8 mouse cellular contexts compared by ENCODE assay signal in genomic region chr19:53325578-53326295, GRCm38 (mm10). TPM values are rescaled to one million over a fixed set of nuclear protein-coding genes. Genes with fewer than 3 reads are reported as not detected.
DNase-seq lines count a peak whose midpoint lies in the region; ATAC-seq lines count a peak whose summit lies in the region.

No protein-coding gene starts in this region.

- peak overlapping the region; percentile 68 for H3K9ac ChIP-seq in intestine, embryonic 16.5 days (ENCODE audit: low read depth, low read length)
- peak overlapping the region; percentile 44; the same call in 1 of the 2 replicates for H3K9ac ChIP-seq in limb, embryonic 12.5 days (replicated peaks)
- H3K9ac ChIP-seq in midbrain, embryonic 14.5 days (replicated peaks; ENCODE audit: low read length), result peak overlapping the region; percentile 34
- H3K9ac ChIP-seq in stomach, embryonic 15.5 days, result peak overlapping the region; percentile 1; the same call in 1 of the 2 replicates

- intact Hi-C loops in gastrocnemius, postnatal 36 days (cut with DNase I), result no loop called here

- no peaks in the 10 kb centered on the region for H3K36me3 ChIP-seq in intestine, embryonic 16.5 days (ENCODE audit: control insufficient read depth, insufficient read depth, low read length)
- H3K36me3 ChIP-seq in limb, embryonic 12.5 days, result no peaks in the 10 kb centered on the region
- no peaks in the 10 kb centered on the region for H3K36me3 ChIP-seq in midbrain, embryonic 14.5 days (ENCODE audit: control insufficient read depth, insufficient read depth, low read length)
- no peaks in the 10 kb centered on the region for H3K36me3 ChIP-seq in stomach, embryonic 15.5 days

- H3K4me3 ChIP-seq in intestine, embryonic 16.5 days (ENCODE audit: low read length), result peak overlapping the region; percentile 45
- peak overlapping the region; percentile 29 for H3K4me3 ChIP-seq in limb, embryonic 12.5 days (replicated peaks)
- peak overlapping the region; percentile 14; the same call in 1 of the 2 replicates for H3K4me3 ChIP-seq in midbrain, embryonic 14.5 days (replicated peaks; ENCODE audit: low read depth, low read length)
- H3K4me3 ChIP-seq in stomach, embryonic 15.5 days (replicated peaks), result peak overlapping the region; percentile 39

- peaks cover 29% of the 10 kb centered on the region for H3K4me1 ChIP-seq in intestine, embryonic 16.5 days (ENCODE audit: control insufficient read depth, insufficient read depth, low read length)
- peaks cover 37% of the 10 kb centered on the region for H3K4me1 ChIP-seq in limb, embryonic 12.5 days (replicated peaks)
- peaks cover 22% of the 10 kb centered on the region for H3K4me1 ChIP-seq in midbrain, embryonic 14.5 days (ENCODE audit: control insufficient read depth, insufficient read depth, low read length)
- peaks cover 30% of the 10 kb centered on the region for H3K4me1 ChIP-seq in stomach, embryonic 15.5 days

- 0 out of 2 replicates have a peak overlapping the region, but pooled peaks have one; percentile 28 for H3K27ac ChIP-seq in intestine, embryonic 16.5 days (ENCODE audit: low read length)
- peak overlapping the region; percentile 50; the same call in 1 of the 2 replicates for H3K27ac ChIP-seq in limb, embryonic 12.5 days
- H3K27ac ChIP-seq in midbrain, embryonic 14.5 days (replicated peaks; ENCODE audit: low read depth, low read length), result no peak overlapping the region
- H3K27ac ChIP-seq in stomach, embryonic 15.5 days, result peak overlapping the region; percentile 49

- no peaks in the 10 kb centered on the region for H3K9me3 ChIP-seq in intestine, embryonic 16.5 days (ENCODE audit: control insufficient read depth, low read length)
- no peaks in the 10 kb centered on the region for H3K9me3 ChIP-seq in limb, embryonic 12.5 days
- H3K9me3 ChIP-seq in midbrain, embryonic 14.5 days (ENCODE audit: control insufficient read depth, low read length), result no peaks in the 10 kb centered on the region
- H3K9me3 ChIP-seq in stomach, embryonic 15.5 days, result no peaks in the 10 kb centered on the region

- WGBS in intestine, embryonic 16.5 days, result 20% methylated on average over 27 of the region's 27 CpGs
- WGBS in limb, embryonic 12.5 days, result 17% methylated on average over 27 of the region's 27 CpGs
- 12% methylated on average over 27 of the region's 27 CpGs for WGBS in midbrain, embryonic 14.5 days
- WGBS in stomach, embryonic 15.5 days, result 11% methylated on average over 27 of the region's 27 CpGs

- no peaks in the 10 kb centered on the region for H3K27me3 ChIP-seq in intestine, embryonic 16.5 days (replicated peaks; ENCODE audit: control insufficient read depth, insufficient read depth, low read length)
- H3K27me3 ChIP-seq in limb, embryonic 12.5 days, result no peaks in the 10 kb centered on the region
- H3K27me3 ChIP-seq in midbrain, embryonic 14.5 days (ENCODE audit: control insufficient read depth, insufficient read depth, low read length), result no peaks in the 10 kb centered on the region
- H3K27me3 ChIP-seq in stomach, embryonic 15.5 days (replicated peaks), result no peaks in the 10 kb centered on the region

- no peak for ATAC-seq in intestine, embryonic 16.5 days
- no peak for ATAC-seq in limb, embryonic 12.5 days (ENCODE audit: insufficient number of reproducible peaks, insufficient read depth, low FRiP score, low TSS enrichment, low read depth)
- ATAC-seq in midbrain, embryonic 14.5 days (ENCODE audit: low FRiP score, low TSS enrichment), result no peak
- ATAC-seq in stomach, embryonic 15.5 days (ENCODE audit: insufficient read depth, low FRiP score, low read depth), result peak; percentile 45

- peak; percentile 22 to 32 for DNase-seq in B cell, adult 2 months
- peak; percentile 52 for DNase-seq in adrenal gland, adult 18-20 months (ENCODE audit: low spot score in 2 of 2)
- DNase-seq in embryo, embryonic 9.5 days (ENCODE audit: extremely low spot score), result peak; percentile 52
- DNase-seq in gastrocnemius, postnatal 36 days, result peak; percentile 51 to 63
- DNase-seq in midbrain, embryonic 14.5 days, result peak; percentile 73

- H3K4me2 ChIP-seq in intestine, embryonic 16.5 days (ENCODE audit: low read depth, low read length), result peak overlapping the region; percentile 73
- peak overlapping the region; percentile 54 for H3K4me2 ChIP-seq in limb, embryonic 12.5 days
- peak overlapping the region; percentile 45 for H3K4me2 ChIP-seq in midbrain, embryonic 14.5 days (ENCODE audit: low read length)
- peak overlapping the region; percentile 72 for H3K4me2 ChIP-seq in stomach, embryonic 15.5 days

RNA-seq across cellular contexts. Expression of gene Mxi1, which starts 15.4 kb away (rescaled TPM):
- total RNA-seq in adrenal gland, adult 18-20 months (2021), result 10 to 100 TPM; 29.2 to 35.0 TPM
- 10 to 100 TPM; 35.9 to 47.1 TPM for total RNA-seq in gastrocnemius, postnatal 36 days (2021)
- 10.3 and 12.9 TPM in 2 replicates for polyA plus RNA-seq in intestine, embryonic 16.5 days (2015; fragmentation: Nextera tagmentation; extraction: Ambion mirVana)
- 45.5 and 46.6 TPM in 2 replicates for polyA plus RNA-seq in limb, embryonic 12.5 days (2016; fragmentation: Nextera tagmentation; extraction: Ambion mirVana)
- polyA plus RNA-seq in midbrain, embryonic 14.5 days (2014; fragmentation: Nextera tagmentation; extraction: Ambion mirVana), result 51.0 and 59.3 TPM in 2 replicates
- polyA plus RNA-seq in stomach, embryonic 15.5 days (2015; fragmentation: Nextera tagmentation; extraction: Ambion mirVana), result 36.1 and 37.8 TPM in 2 replicates

RNA-seq across cellular contexts. Expression of gene Gm10197, which starts 45.8 kb away (rescaled TPM):
- total RNA-seq in adrenal gland, adult 18-20 months (2021), result not detected
- total RNA-seq in gastrocnemius, postnatal 36 days (2021), result not detected
- not detected in 2 replicates for polyA plus RNA-seq in intestine, embryonic 16.5 days (2015; fragmentation: Nextera tagmentation; extraction: Ambion mirVana)
- not detected in 2 replicates for polyA plus RNA-seq in limb, embryonic 12.5 days (2016; fragmentation: Nextera tagmentation; extraction: Ambion mirVana)
- polyA plus RNA-seq in midbrain, embryonic 14.5 days (2014; fragmentation: Nextera tagmentation; extraction: Ambion mirVana), result 4.4 TPM in 1 of 2 replicates, not detected in the other
- polyA plus RNA-seq in stomach, embryonic 15.5 days (2015; fragmentation: Nextera tagmentation; extraction: Ambion mirVana), result 2.5 TPM in 1 of 2 replicates, not detected in the other

Comparison
In these comparisons a context has a peak if more than half of its experiments do, and no peak if none do; other contexts are left out.
1. H3K9ac ChIP-seq: peak in every context shown above with its lines; median percentile 68 in intestine, embryonic 16.5 days; 44 in limb, embryonic 12.5 days; 34 in midbrain, embryonic 14.5 days; 1 in stomach, embryonic 15.5 days.